27 mouse cellular contexts compared by ENCODE assay signal in the genomic region with DNA sequence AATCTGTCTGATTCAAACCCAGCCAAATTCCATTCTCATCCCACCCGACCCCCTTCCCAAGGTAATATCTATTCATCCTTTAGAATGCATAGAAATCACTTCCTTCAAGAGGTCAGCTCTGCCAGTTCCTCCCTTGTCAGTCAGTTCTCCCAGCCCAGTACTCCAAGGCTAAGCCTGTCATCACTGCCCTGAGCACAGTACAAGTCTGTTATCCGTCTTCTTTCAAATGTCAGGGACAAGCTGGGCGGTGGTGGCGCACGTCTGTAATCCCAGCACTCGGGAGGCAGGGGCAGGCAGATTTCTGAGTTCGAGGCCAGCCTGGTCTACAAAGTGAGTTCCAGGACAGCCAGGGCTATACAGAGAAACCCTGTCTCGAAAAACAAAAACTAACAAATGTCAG.
"Had no signal": no experiment of that assay in that cellular context is flagged by ENCODE, and none has a peak within 500 bp of the region (broad histone marks: within the 10 kb centered on the region; RNA-seq: fewer than 3 reads in every experiment).

No protein-coding gene starts in this region.

- H3K4me2 ChIP-seq: heart, embryonic 11.5 days; heart, embryonic 13.5 days; heart, embryonic 15.5 days; hindbrain, embryonic 13.5 days; hindbrain, embryonic 15.5 days; intestine, embryonic 15.5 days; limb, embryonic 12.5 days; liver, embryonic 11.5 days; liver, embryonic 13.5 days; liver, embryonic 15.5 days had no signal

- ATAC-seq: inflammation-experienced regulatory T-cells, adult 6 months; intestine, embryonic 15.5 days; intestine, postnatal 0 days had no signal

- H3K27me3 ChIP-seq: hindbrain, embryonic 13.5 days; hindbrain, embryonic 15.5 days; intestine, embryonic 15.5 days; liver, embryonic 13.5 days; liver, embryonic 15.5 days had no signal

- H3K36me3 ChIP-seq: heart, embryonic 13.5 days; heart, embryonic 15.5 days; hindbrain, embryonic 13.5 days; hindbrain, embryonic 15.5 days; intestine, embryonic 15.5 days; limb, embryonic 10.5 days; limb, embryonic 12.5 days; liver, embryonic 13.5 days; liver, embryonic 15.5 days had no signal

- H3K4me3 ChIP-seq: heart, adult 2 months; heart, embryonic 13.5 days; heart, embryonic 15.5 days; hindbrain, embryonic 13.5 days; hindbrain, embryonic 15.5 days; intestine, embryonic 15.5 days; layer of hippocampus, adult 2 months; left cerebral cortex, adult 2 months; limb, embryonic 10.5 days; limb, embryonic 12.5 days; liver, embryonic 13.5 days; liver, embryonic 15.5 days had no signal

- H3K4me1 ChIP-seq: heart, embryonic 13.5 days; heart, embryonic 15.5 days; hindbrain, embryonic 13.5 days; hindbrain, embryonic 15.5 days; liver, embryonic 13.5 days; liver, embryonic 15.5 days had no signal

- H3K9ac ChIP-seq: heart, embryonic 13.5 days; heart, embryonic 15.5 days; hindbrain, embryonic 13.5 days; hindbrain, embryonic 15.5 days; intestine, embryonic 15.5 days; limb, embryonic 12.5 days; liver, embryonic 13.5 days; liver, embryonic 15.5 days had no signal

- DNase-seq: gastrocnemius, postnatal 14 days; gastrocnemius, postnatal 36 days; heart, adult 11 months; heart, adult 2 months; heart, postnatal 14 days; heart, postnatal 36 days; kidney, adult 18-20 months; kidney, adult 8-10 months; kidney, postnatal 10 days; kidney, postnatal 25 days; kidney, postnatal 4 days; liver; liver, embryonic 13.5 days had no signal

- H3K27ac ChIP-seq: heart, adult 2 months; heart, embryonic 13.5 days; heart, embryonic 15.5 days; hindbrain, embryonic 13.5 days; hindbrain, embryonic 15.5 days; intestine, embryonic 15.5 days; layer of hippocampus, adult 2 months; left cerebral cortex, adult 2 months; limb, embryonic 10.5 days; limb, embryonic 12.5 days; liver, embryonic 13.5 days; liver, embryonic 15.5 days had no signal

- H3K9me3 ChIP-seq: heart, embryonic 13.5 days; heart, embryonic 15.5 days; hindbrain, embryonic 13.5 days; hindbrain, embryonic 15.5 days; intestine, embryonic 15.5 days; limb, embryonic 10.5 days; limb, embryonic 12.5 days; liver, embryonic 13.5 days; liver, embryonic 15.5 days had no signal
